Mouse (Mus musculus) gastrocnemius, adult 8-10 months (tissue): ENCODE results near the gene Map3k3. TPM values are rescaled to one million over a fixed set of nuclear protein-coding genes. Genes with fewer than 3 reads are reported as not detected.
A peak's percentile ranks its signal among the peaks of the same experiment; 100 is the strongest.
"Not testable (repeated sequence)": the region's sequence is repeated elsewhere in the genome, so short reads cannot be mapped to it uniquely, and the experiment has no call there.

Experiments used
- DNase-seq, 2 experiments: peaks; one replicate each; pipeline ENCODE4 v3.0.0; 2022; ENCODE audit warnings: low spot score in 2 of 2
- total RNA-seq, 4 experiments: library from RNA; stranded (reverse); gene quantifications; 2 replicates each; pipeline ENCODE4 v1.2.4; 2022

Map3k3 gene
- total RNA-seq, 4 experiments from 2014 or later: 20.6 to 24.8 (median 22.5) TPM

DNA sequence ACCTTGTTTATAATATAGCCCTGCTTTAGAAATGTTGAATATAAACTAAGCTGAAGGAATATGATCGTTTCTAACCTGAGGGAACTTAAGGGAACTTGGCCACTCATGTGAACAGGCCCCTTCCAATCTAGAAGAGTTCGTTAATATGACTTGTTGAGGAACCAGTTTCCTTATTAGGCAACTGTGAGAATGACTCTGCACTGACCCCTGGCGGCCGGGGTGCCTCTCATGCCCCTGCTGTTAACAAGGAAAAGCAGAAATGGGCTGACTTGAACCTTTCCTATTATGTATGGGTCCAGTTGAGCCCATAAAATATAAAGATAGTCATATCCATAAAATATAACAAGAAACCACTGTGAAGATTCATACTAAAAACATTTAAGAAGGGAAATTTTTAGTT, 8.1 kb upstream of the Map3k3 start:
- peak; percentile 24 to 43 for DNase-seq

DNA sequence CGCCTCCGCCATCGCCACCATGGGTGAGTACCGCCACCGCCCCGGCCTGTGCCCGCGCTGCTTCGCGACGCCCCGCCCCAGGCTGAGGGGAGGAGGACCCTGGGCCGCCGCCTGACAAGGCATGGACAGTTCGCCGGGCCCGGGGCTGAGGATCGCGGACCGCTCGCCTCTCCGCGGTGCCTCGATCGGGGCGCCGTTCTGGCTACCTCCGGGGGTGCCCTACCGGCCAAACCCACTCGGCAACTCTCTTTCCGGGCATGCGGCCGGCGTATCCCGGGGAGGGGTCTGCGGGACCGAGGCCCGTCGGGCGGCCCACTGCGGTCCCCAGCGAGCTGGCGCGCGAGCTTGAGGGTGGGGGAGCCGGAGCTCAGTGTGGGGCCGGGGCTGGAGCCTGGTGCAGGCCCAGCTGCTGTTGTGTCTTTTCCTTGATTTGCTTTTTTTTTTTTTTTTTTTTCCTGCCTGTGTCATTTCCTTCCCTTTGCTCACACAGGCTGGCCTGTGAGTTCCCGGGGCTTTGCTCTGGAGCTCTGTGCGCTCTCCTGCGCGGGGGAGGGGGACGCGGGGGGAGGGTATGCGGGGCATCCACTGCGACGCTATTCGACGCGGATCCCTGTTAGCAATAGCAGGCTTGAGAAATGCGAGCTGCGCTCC, 623 bp downstream of the Map3k3 start:
- peak; percentile 59 to 73 for DNase-seq

DNA sequence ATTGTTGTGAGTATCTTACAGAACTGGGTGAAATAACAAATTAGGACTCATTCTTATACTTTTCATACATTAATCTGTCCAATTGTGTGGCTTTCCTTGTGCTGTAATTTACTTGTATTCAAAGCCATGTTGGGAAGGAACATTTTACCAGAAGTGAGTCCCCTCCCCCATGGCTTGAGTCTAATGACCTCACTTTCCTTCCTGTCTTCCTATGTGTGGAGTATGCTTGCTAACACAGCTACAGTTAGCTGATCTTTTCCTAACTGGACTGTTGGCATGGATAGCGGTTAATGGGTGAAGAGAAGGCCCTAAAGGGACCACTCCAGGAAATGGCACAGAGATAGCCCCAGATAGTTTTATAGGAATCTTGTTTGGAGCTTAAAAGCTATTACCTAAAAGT, 13.8 kb downstream of the Map3k3 start:
- no peak for DNase-seq

DNA sequence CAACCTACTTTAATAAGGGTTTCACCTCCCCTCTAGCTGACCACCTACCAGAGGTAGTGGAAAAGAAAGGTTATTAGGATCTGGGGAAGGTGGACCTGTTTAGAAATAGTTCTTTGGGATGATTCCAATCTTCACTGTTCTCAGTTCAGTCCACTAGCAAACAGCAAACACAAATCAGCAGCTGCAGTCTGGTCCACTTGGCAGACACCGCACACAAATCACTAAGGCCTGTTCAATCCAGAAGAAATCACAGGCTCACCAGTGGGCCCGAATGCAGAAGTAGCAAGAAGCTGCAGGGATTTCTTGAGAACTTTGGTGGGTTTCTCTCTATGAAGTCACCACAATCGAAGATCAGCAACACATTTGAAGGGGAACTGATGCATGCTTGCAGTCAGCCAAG, 18.5 kb downstream of the Map3k3 start:
- DNase-seq: no peak

DNA sequence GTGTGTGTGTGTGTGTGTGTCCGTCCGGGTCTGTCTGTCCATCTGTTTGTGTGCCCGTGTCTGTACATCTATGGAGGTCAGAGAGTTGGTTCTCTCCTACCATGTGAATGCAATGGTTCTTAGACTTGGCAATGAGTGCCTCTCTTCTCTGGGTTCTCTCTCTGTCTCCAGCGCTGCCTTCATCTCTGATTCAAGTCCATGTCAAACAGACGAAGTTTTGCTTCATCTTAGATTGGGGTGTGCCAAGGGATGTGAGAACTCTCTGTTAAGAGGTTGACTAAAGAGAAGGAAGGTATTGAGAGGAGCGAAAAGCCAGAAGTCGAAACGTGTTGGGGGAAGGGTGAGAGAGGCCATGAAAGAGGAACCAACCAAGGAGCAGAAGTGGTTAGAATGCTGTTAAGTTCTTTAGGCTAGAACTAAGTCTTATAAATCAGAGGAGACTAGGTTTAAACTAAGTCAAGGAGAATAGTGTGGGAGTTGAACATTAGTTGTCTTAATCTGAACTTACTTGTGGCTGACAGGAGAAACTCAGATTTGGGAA, 21.7 kb downstream of the Map3k3 start:
- no peak for DNase-seq

DNA sequence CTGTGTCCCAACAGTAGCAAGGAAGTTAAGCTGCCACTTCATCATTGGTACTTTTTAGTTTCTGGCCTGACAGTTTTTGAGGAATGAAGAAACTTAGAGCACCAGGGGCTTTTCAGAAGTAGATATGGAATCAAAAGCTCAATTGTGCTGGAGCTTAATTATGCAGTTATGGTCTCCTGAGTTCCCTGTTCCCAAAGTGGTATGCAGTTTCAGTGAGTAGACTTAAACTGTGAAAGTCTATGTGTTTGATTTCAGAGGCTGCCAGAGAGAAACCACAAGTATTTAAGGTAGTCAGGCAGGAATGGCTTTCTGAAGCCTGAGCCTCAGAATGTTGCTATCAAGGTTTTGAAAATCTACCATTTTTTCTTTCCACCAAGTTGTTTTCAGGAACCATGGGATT, 27.3 kb downstream of the Map3k3 start:
- DNase-seq: no peak

DNA sequence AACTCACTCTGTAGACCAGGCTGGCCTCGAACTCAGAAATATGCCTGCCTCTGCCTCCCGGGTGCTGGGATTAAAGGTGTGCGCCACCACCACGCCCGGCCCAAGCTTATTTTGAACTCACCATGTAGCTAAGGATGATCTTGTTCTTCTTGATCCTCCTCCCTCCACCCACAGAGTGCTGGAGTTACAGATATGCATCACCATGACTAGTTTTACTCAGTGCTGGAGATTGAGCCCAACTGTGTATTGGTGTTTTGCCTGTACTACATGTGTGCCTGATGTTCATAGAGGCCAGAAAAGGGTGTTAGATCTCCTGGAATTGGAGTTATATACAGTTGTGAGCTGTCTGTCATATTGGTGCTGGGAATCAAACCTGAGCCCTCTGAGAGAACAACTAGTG, 37.8 kb downstream of the Map3k3 start:
- DNase-seq: no peak

DNA sequence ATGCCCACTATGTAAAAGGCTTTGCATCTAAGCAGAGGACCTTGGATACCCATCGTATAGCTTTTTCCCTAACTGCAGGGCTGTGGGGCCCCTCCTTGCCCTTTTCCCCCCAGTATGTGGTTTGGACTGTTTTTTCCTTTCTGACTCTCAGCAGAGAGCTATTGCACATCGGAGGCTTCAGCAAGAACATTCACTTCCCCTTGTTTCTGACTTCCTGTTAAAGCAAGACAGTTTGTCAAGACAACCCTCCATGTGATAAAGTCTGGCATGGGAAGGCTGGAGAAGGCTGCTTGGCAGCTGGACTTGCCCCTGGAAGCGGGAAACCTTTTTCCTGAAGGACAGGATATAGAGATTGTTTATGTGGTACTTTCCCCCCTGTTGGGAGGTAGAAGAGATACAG, 38.3 kb downstream of the Map3k3 start:
- no peak for DNase-seq

DNA sequence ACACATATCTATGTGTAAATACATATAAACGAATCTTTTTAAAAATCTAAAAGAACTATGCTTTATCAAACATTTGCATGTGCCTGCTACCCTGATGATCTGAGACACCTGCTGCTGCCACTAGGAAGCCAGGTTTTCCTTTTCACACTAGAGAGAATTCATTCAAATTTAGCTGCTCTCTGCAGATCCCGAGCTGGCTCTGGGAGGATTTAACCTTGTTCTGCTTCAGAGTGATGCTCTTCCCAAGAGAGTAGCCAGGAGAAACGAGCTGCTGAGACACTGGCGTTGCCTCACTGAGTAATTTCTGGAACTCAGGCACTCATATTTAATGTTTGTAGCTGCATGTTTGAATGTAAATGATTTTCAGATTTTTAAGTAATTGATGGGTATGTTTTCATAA, 40.4 kb downstream of the Map3k3 start:
- DNase-seq: no peak

DNA sequence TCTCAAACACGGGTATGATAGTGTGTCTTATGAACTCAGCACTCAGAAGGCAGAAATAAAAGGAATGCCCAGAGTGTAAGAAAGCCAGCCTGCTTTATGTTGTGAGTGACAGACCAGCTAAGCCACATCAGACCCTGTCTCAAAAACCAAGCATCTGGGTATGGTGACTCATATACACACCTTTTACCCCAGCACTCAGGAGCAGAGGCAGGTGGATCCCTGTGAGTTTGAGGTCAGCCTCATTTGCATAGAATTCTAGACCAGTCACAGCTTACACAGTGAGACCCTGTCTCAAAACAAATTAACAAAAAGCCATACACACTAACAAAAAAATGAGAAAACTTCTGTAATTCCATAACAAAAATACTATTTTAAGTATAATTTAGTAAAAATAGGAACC, 41.4 kb downstream of the Map3k3 start:
- no peak for DNase-seq

DNA sequence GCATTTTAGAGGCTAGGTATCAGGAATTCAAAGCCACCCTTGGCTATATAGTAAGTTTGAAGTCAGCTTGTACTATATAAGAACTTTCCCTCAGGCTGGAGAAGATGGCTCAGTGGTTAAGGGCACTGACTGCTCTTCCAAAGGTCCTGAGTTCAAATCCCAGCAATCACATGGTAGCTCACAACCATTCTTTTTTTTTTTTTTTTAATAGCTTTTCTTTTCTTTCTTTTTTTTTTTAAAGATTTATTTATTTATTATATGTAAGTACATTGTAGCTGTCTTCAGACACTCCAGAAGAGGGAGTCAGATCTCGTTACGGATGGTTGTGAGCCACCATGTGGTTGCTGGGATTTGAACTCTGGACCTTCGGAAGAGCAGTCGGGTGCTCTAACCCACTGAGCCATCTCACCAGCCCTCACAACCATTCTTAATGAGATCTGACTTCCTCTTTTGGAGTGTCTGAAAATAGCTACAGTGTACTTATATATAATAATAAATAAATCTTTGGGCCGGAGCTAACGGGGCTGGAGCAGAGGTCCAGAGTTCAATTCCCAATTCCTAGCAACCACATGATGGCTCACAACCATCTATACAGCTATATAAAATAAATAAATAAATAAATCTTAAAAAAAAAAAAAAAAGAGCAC, 42.4 kb downstream of the Map3k3 start:
- not testable (repeated sequence) for DNase-seq

DNA sequence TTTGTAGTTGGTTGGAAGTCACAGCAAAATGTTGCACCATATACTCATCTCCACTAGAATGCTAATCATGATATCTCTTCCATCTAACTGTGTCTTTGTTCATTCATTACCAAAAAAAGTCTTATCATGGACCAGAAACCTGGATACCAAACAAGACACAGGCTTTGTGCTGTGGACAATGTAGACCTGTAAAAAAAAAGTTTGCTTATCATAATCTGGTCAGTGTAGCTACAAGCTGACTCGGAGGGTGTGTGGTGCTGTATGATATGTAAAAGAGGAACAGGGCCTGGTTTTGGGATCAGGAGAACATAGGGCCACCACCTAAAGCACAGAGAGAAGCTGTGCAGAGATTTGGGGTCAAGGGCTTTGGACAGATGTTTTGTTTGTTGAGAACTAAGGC, 45.1 kb downstream of the Map3k3 start:
- DNase-seq: no peak

DNA sequence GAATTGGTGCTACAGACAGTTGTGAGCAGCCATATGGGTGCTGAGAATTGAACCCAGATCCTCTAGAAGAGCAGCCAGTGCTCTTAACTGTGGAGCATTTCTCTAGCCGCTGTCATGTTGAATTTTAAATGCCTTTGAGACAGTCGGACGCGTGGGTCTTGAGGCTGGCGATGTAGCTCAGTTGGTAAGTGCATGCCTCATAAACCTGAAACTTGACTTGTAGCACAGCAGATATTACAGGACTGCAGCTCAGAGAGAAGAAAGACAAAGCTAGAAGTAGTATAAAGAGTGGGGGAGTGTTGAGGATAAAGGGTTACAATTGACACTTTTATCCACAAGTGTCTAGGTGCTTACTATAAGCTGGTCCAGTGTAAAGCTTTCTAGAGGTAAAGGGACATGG, 48.1 kb downstream of the Map3k3 start:
- no peak for DNase-seq

DNA sequence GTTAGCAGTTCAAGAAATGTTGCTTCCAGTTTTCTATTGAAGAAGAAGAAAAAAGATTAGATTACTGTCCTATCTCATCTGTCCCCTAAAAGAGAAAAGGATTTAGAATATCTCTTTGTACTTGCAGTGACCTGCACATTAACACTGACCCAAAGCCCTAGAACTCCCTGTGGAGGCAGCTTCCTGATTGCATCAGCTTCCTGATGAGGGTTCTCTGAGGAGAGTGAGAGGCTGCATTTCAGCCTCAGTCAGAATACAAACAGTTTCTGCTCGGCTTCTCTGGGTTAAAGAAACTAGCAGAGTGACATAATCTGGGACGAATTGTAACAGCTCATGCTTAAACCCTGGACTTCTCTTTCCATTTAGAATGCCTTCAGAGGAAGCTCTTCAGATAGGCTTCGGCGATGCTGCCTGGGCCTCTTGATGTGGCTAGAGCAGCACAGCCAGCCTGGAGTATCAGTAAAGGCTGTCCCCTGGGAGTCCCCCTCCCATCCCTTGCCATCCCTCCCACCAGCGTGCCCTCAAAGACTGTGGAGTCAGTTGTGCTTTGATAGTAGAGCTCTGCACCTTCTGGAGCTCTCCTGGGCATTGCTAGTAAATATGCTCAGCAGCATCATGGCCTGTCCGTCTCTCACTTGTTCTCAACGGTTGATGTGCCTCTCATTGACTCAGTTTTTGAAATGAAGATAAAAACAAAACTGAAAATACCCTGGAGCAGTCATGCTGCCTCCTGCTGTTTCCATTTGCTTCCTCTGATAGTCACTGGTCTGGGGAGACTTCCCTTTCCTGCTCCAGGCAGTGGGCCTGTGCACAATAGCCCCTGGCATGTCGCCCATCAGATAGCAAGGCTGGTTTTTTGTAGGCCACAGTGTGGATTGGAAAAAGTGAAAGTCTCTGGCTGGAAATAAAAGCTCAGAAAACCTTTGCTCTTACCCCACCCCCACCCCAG, 50.4 kb downstream of the Map3k3 start:
- peak; percentile 36 to 51 for DNase-seq

DNA sequence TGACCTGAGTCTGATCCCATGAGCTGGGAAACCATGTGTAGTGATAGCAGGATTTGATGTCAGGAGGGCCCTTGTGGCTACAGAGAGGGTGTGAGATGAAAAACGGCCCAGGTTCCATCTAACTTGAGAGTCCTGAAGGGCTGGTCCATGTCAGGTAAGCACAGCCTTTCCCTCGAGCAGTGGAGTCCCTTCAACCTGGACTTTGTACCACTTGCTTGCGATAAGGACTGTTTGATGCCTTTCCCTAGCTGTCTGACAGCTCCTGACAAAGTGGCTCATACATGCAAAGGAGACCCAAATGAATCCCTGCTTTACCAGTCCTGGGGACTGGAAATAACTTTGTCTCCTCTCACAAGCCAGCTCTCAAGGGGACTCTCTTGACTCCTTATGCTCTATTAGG, 66.8 kb downstream of the Map3k3 start:
- no peak for DNase-seq

DNA sequence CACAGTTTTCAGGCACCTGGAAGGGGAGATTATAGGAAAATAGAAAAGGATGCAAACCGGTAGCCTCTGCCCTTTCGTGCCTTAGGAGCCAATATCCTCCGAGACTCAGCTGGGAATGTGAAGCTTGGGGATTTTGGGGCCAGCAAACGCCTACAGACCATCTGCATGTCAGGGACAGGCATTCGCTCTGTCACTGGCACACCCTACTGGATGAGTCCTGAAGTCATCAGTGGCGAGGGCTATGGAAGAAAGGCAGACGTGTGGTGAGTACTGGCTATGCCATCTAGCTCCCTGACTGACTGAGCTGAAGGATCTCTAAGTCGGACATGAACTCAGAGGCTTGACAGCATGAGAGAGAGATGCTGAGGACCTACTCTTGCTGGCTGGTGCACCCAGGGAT, 67.7 kb downstream of the Map3k3 start:
- no peak for DNase-seq

DNA sequence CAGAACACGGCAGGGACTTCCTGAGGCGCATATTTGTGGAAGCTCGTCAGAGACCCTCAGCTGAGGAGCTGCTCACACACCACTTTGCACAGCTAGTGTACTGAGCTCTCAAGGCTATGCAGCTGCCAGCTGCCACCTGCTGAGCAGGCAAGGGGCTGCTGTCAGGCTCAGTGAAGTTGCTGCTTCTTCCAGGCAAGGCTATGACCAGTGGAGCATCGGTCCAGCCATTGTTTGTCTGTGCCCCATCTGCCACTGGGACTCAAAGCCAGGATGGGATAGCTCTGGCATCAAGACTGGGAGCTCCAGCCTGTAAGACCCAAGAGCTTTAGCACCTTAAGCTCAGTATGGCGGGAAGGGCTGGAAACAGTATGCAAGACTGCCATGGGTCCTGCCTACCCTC, 69.7 kb downstream of the Map3k3 start:
- DNase-seq: no peak

DNA sequence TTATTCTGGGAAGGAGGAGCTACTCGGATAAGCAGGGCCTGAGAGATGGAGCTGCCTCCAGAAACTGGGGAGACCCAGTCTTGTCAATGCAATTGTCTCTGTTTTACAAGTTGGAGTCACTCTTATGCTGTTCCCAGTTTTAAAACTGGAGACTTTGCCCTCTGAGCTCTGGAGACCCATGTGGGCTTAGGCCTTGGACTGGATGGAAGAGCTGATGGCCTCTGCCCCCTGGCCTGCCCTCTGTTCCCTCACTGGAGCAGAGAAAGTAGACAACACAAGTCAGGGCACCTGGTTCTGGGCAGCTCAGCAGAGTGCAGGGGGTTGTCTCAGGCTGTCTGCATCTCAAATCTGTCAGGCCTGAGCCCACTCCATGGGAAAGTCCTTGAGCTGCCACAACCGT, 70.4 kb downstream of the Map3k3 start:
- no peak for DNase-seq

DNA sequence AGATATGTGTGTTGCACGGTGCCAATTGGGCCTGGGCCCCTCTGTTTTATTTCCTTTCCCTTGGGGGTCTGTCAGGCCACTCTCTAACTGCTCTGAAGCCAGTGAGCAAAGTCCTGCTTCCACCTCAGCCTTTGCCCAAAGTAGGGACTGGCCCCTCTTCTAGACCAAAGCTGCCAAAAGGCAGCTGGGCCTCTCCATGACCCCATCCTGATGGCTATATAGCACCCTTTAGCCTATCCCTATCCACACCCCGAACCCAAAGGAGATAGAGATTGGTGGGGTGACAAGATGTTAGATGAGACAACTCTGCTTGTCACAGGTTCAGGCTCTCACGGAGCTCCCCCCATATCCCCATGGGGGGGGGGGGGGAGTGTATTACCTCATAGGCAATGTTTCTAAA, 71.3 kb downstream of the Map3k3 start:
- no peak for DNase-seq

DNA sequence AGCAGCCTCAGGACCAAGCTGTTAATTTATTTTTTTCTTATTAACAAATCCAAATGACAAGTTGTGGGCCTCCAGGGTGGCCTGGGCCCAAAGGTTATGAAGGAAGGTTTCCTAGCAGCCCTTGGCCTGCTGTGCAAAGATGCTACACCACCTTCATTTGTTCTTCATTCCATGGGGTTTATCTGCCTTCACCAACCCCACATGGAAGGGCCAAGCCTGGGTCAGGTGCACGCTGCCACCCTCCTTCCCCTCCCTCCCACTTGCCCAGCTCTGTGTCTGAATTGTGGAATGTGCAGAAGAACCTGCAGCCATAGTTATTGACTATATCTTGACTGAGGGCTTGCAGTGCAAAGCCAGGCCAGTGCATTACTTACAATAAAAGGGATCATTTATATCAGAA, 71.8 kb downstream of the Map3k3 start:
- DNase-seq: no peak

DNA sequence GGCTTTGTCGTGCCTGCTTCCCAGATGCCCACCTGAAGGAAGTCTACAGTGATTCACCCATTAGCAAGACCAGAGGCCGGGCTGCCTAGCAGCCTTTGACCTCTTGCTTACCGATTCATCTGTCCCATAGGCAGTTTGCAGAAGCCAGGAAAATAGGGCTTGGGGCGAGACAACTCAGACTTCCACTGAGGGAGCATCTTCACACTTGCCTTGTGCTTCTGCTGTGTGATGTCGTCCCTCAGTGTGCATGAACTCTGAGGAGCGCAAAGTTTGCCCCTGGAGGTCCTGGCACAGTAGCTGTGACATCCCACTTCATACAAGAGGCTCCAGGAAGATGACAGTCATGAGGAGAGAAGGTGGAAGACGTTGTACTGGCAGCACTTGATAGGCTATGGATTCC, 72.7 kb downstream of the Map3k3 start:
- DNase-seq: no peak
